24 mouse cellular contexts compared by ENCODE assay signal in genomic region chr1:138757777-138758176, GRCm38 (mm10).
DNase-seq lines count a peak whose midpoint lies in the region; ATAC-seq lines count a peak whose summit lies in the region.
"Had no signal": no experiment of that assay in that cellular context is flagged by ENCODE, and none has a peak within 500 bp of the region (broad histone marks: within the 10 kb centered on the region; RNA-seq: fewer than 3 reads in every experiment).

No protein-coding gene starts in this region.

- ATAC-seq in midbrain, embryonic 13.5 days = peak; percentile 62; the same call in 1 of the 2 replicates
- no peak for ATAC-seq in midbrain, embryonic 11.5 days (ENCODE audit: low FRiP score)
- ATAC-seq in midbrain, embryonic 15.5 days (replicated peaks) = no peak; the same call in 1 of the 2 replicates
- ATAC-seq: CD4-positive, CD25-positive, alpha-beta regulatory T cell, adult 4 months; forebrain, embryonic 13.5 days; forebrain, embryonic 16.5 days; hindbrain, postnatal 0 days had no signal

- 0 out of 2 replicates have a peak, but pooled peaks cover 3% of the 10 kb centered on the region for H3K4me1 ChIP-seq in midbrain, embryonic 13.5 days (replicated peaks)
- H3K4me1 ChIP-seq in midbrain, embryonic 11.5 days (ENCODE audit: control insufficient read depth, insufficient read depth, low read length) = no peaks in the 10 kb centered on the region
- no peaks in the 10 kb centered on the region; the same call in 1 of the 2 replicates for H3K4me1 ChIP-seq in midbrain, embryonic 15.5 days
- H3K4me1 ChIP-seq: forebrain, embryonic 10.5 days; forebrain, embryonic 13.5 days; heart, embryonic 15.5 days had no signal

- no peak overlapping the region for H3K9ac ChIP-seq in midbrain, embryonic 13.5 days (replicated peaks)
- no peak overlapping the region for H3K9ac ChIP-seq in midbrain, embryonic 11.5 days (ENCODE audit: low read length)
- H3K9ac ChIP-seq in midbrain, embryonic 15.5 days = no peak overlapping the region
- H3K9ac ChIP-seq: forebrain, embryonic 13.5 days; heart, embryonic 12.5 days; heart, embryonic 15.5 days; hindbrain, embryonic 14.5 days had no signal

- intact Hi-C loops in left cerebral cortex, postnatal 10 days (cut with DNase I) = no loop called here

- peak overlapping the region; percentile 64 for H3K27ac ChIP-seq in midbrain, embryonic 13.5 days
- H3K27ac ChIP-seq in midbrain, embryonic 11.5 days (ENCODE audit: low read depth, low read length) = no peak overlapping the region
- H3K27ac ChIP-seq in midbrain, embryonic 15.5 days = peak overlapping the region; percentile 39; the same call in 1 of the 2 replicates
- H3K27ac ChIP-seq: forebrain, embryonic 10.5 days; forebrain, embryonic 13.5 days; heart, embryonic 15.5 days; hindbrain, embryonic 14.5 days; hindbrain, postnatal 0 days had no signal

- H3K4me2 ChIP-seq in midbrain, embryonic 13.5 days (replicated peaks) = no peak overlapping the region
- H3K4me2 ChIP-seq in midbrain, embryonic 11.5 days = no peak overlapping the region
- H3K4me2 ChIP-seq in midbrain, embryonic 15.5 days = no peak overlapping the region
- H3K4me2 ChIP-seq: forebrain, embryonic 13.5 days; heart, embryonic 12.5 days; heart, embryonic 15.5 days; hindbrain, embryonic 14.5 days had no signal

- no peak for DNase-seq in midbrain, embryonic 11.5 days (ENCODE audit: low spot score, missing footprints)
- DNase-seq in retina, embryonic 14.5 days (ENCODE audit: low spot score) = peak; percentile 20
- DNase-seq in gastrocnemius, postnatal 4 days (ENCODE audit: low spot score in 2 of 2) = no peak
- no peak for DNase-seq in left cerebral cortex, postnatal 10 days (ENCODE audit: extremely low spot score in 1 of 2, low spot score in 2 of 2)
- DNase-seq: adrenal gland, adult 8-10 months; adrenal gland, postnatal 25 days; cerebellum, adult 18-20 months; cerebellum, adult 9-10 months; cerebellum, postnatal 14 days; gastrocnemius, postnatal 10 days; gastrocnemius, postnatal 36 days; heart, adult 18-20 months; heart, postnatal 10 days; heart, postnatal 4 days had no signal

- H3K27me3 ChIP-seq in midbrain, embryonic 13.5 days = no peaks in the 10 kb centered on the region
- no peaks in the 10 kb centered on the region for H3K27me3 ChIP-seq in midbrain, embryonic 11.5 days (ENCODE audit: control insufficient read depth, insufficient read depth, low read length)
- no peaks in the 10 kb centered on the region for H3K27me3 ChIP-seq in midbrain, embryonic 15.5 days (replicated peaks)
- H3K27me3 ChIP-seq: forebrain, embryonic 13.5 days; heart, embryonic 12.5 days; heart, embryonic 15.5 days had no signal

- H3K36me3 ChIP-seq in midbrain, embryonic 13.5 days = no peaks in the 10 kb centered on the region
- H3K36me3 ChIP-seq in midbrain, embryonic 11.5 days (ENCODE audit: control insufficient read depth, insufficient read depth, low read length) = no peaks in the 10 kb centered on the region
- no peaks in the 10 kb centered on the region for H3K36me3 ChIP-seq in midbrain, embryonic 15.5 days (replicated peaks)
- H3K36me3 ChIP-seq: forebrain, embryonic 10.5 days; heart, embryonic 12.5 days; heart, embryonic 15.5 days had no signal

- no peaks in the 10 kb centered on the region for H3K9me3 ChIP-seq in midbrain, embryonic 13.5 days
- H3K9me3 ChIP-seq in midbrain, embryonic 11.5 days (ENCODE audit: control insufficient read depth, low read length) = no peaks in the 10 kb centered on the region
- H3K9me3 ChIP-seq in midbrain, embryonic 15.5 days = no peaks in the 10 kb centered on the region
- H3K9me3 ChIP-seq: forebrain, embryonic 10.5 days; forebrain, embryonic 13.5 days; heart, embryonic 15.5 days had no signal

- no peak overlapping the region for H3K4me3 ChIP-seq in midbrain, embryonic 13.5 days (replicated peaks)
- no peak overlapping the region for H3K4me3 ChIP-seq in midbrain, embryonic 11.5 days (ENCODE audit: low read depth, low read length)
- H3K4me3 ChIP-seq in midbrain, embryonic 15.5 days = no peak overlapping the region
- H3K4me3 ChIP-seq: forebrain, embryonic 10.5 days; forebrain, embryonic 13.5 days; heart, embryonic 12.5 days; heart, embryonic 15.5 days had no signal
